Mouse (Mus musculus) activated CD4-positive, CD25-positive, alpha-beta regulatory T cell (primary cell): ENCODE measurements around the gene Senp1. TPM values are rescaled to one million over a fixed set of nuclear protein-coding genes. Genes with fewer than 3 reads are reported as not detected.

ENCODE experiments used
- polyA plus RNA-seq, 2 experiments: library from polyadenylated mRNA; unstranded; fragments of 100-300 nt; shearing (Covaris generic); gene quantifications; one replicate each; pipeline ENCODE4 v1.2.1; 2017

The Senp1 gene
- polyA plus RNA-seq, result 10 to 100 TPM; 42.2 to 54.6 TPM

GRCm38 (mm10) chr15:98093121-98094011 lies at the start of gene Senp1:
Gene Senp1, minus strand, starts transcription at chr15:98093744.

GRCm38 (mm10) chr15:98092372-98093120 lies 998 bp downstream of the Senp1 start, which contains the start of gene Pfkm:
Gene Pfkm, plus strand, starts transcription at chr15:98092589.

GRCm38 (mm10) chr15:98003822-98004739 lies 89.5 kb downstream of the Senp1 start, which contains the start of gene Col2a1:
Gene Col2a1, minus strand, starts transcription at chr15:98004695.

Other genes with a start within 250 kb of the Senp1 start
- 10 to 100 TPM; 67.9 to 93.6 TPM for gene Hdac7, start 249.2 kb downstream of the Senp1 start, polyA plus RNA-seq
- gene Vdr, start 183.1 kb downstream of the Senp1 start, polyA plus RNA-seq, result 1 to 10 TPM; 1.1 to 9.0 TPM
- gene Tmem106c, start 129.5 kb downstream of the Senp1 start, polyA plus RNA-seq, result 10 to 100 TPM; 13.1 to 20.8 TPM
- under 1 TPM in 1 of 2 experiments, not detected in 1; 0.11 TPM for gene Col2a1, start 89.0 kb downstream of the Senp1 start, polyA plus RNA-seq
- 10 to 100 TPM in 1 of 2 experiments, 1 to 10 TPM in 1; 9.0 to 13.0 TPM for gene Pfkm, start 1.2 kb downstream of the Senp1 start, polyA plus RNA-seq
- gene Asb8, start 71.9 kb upstream of the Senp1 start, polyA plus RNA-seq, result 10 to 100 TPM; 38.4 to 41.8 TPM
- gene Ccdc184, start 73.4 kb upstream of the Senp1 start, polyA plus RNA-seq, result under 1 TPM; 0.07 to 0.57 TPM
- gene Olfr288, start 101.8 kb upstream of the Senp1 start, polyA plus RNA-seq, result not detected
- under 1 TPM in 1 of 2 experiments, not detected in 1; 0.16 TPM for gene Gm44579, start 127.2 kb upstream of the Senp1 start, polyA plus RNA-seq
- gene Olfr287, start 127.3 kb upstream of the Senp1 start, polyA plus RNA-seq, result not detected
- gene Olfr286, start 140.7 kb upstream of the Senp1 start, polyA plus RNA-seq, result under 1 TPM in 1 of 2 experiments, not detected in 1; 0.33 TPM
- under 1 TPM in 1 of 2 experiments, not detected in 1; 0.14 TPM for gene H1fnt, start 163.5 kb upstream of the Senp1 start, polyA plus RNA-seq
- gene Zfp641, start 202.4 kb upstream of the Senp1 start, polyA plus RNA-seq, result under 1 TPM in 1 of 2 experiments, not detected in 1; 0.39 TPM
- gene Olfr285, start 223.6 kb upstream of the Senp1 start, polyA plus RNA-seq, result not detected
- gene Olfr284, start 247.2 kb upstream of the Senp1 start, polyA plus RNA-seq, result under 1 TPM in 1 of 2 experiments, not detected in 1; 0.29 TPM